In the genomic region with DNA sequence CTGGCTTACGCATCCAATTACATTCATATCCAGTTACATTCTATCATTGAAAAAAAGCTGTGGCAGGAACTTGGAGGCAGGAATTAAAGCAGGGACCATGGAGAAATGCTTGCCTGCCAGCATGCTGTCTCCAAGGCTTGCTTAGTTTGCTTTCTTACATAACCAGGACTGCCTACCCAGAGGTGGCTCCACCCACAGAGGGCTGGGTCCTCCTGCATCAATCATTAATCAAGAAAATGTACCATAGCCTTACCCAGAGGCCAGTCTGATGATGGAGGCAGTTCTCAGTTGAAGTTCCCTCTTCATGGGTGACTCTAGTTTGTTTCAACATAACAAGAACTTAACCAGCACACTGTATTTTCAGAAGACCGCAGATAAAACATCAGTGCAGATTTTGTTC, we compare ENCODE assay signal across 17 mouse cellular contexts. TPM values are rescaled to one million over a fixed set of nuclear protein-coding genes. Genes with fewer than 3 reads are reported as not detected.
DNase-seq lines count a peak whose midpoint lies in the region; ATAC-seq and TF ChIP-seq lines count a peak whose summit lies in the region.
"Had no signal": no experiment of that assay in that cellular context is flagged by ENCODE, and none has a peak within 500 bp of the region (broad histone marks: within the 10 kb centered on the region; RNA-seq: fewer than 3 reads in every experiment).

No protein-coding gene starts in this region.

- no peak overlapping the region for H3K27ac ChIP-seq in intestine, embryonic 16.5 days (ENCODE audit: low read length)
- no peak overlapping the region for H3K27ac ChIP-seq in heart, adult 2 months
- H3K27ac ChIP-seq: forebrain, embryonic 12.5 days; hindbrain, postnatal 0 days; limb, embryonic 13.5 days had no signal

- no peak overlapping the region for H3K4me3 ChIP-seq in intestine, embryonic 16.5 days (ENCODE audit: low read length)
- no peak overlapping the region for H3K4me3 ChIP-seq in heart, adult 2 months
- H3K4me3 ChIP-seq: forebrain, embryonic 12.5 days; heart, embryonic 12.5 days; limb, embryonic 13.5 days; megakaryocyte, embryonic 14.5 days had no signal

- H3K27me3 ChIP-seq in intestine, embryonic 16.5 days (replicated peaks; ENCODE audit: control insufficient read depth, insufficient read depth, low read length) = no peaks in the 10 kb centered on the region
- H3K27me3 ChIP-seq in heart, adult 2 months (ENCODE audit: control insufficient read depth, insufficient read depth, low read length) = no peaks in the 10 kb centered on the region
- H3K27me3 ChIP-seq: forebrain, embryonic 12.5 days; heart, embryonic 12.5 days; limb, embryonic 13.5 days; megakaryocyte, embryonic 14.5 days had no signal

- DNase-seq in kidney, adult 8-10 months = peak; percentile 47 to 64
- peak; percentile 59 to 67 for DNase-seq in kidney, postnatal 36 days
- no peak for DNase-seq in heart, adult 2 months
- DNase-seq in urinary bladder, postnatal 25 days (ENCODE audit: low spot score) = no peak
- no peak for DNase-seq in right cerebral cortex, postnatal 14 days
- DNase-seq: cerebellum, postnatal 10 days; heart, postnatal 36 days; thymus, postnatal 25 days had no signal

- peak; percentile 91 for ATAC-seq in intestine, embryonic 16.5 days
- ATAC-seq in megakaryocyte progenitor cell, adult 5-6 weeks (replicated peaks; ENCODE audit: poor library complexity) = peak; percentile 44; the same call in 1 of the 2 replicates
- ATAC-seq: hindbrain, postnatal 0 days; lung, postnatal 0 days had no signal

- no peak for TF ChIP-seq EP300 in heart, adult 2 months (IDR thresholded peaks at IDR 0.05; ENCODE audit: insufficient read depth, low read depth, low read length)

- intact Hi-C loops in heart, adult 2 months (cut with DNase I) = no loop called here

- H3K4me1 ChIP-seq in intestine, embryonic 16.5 days (ENCODE audit: control insufficient read depth, insufficient read depth, low read length) = no peaks in the 10 kb centered on the region
- H3K4me1 ChIP-seq in heart, adult 2 months (ENCODE audit: control insufficient read depth, insufficient read depth, low read length) = no peaks in the 10 kb centered on the region
- H3K4me1 ChIP-seq: forebrain, embryonic 12.5 days; heart, embryonic 12.5 days; limb, embryonic 13.5 days; megakaryocyte, embryonic 14.5 days had no signal

- no peaks in the 10 kb centered on the region for H3K9me3 ChIP-seq in intestine, embryonic 16.5 days (ENCODE audit: control insufficient read depth, low read length)
- H3K9me3 ChIP-seq: forebrain, embryonic 12.5 days; G1E; heart, embryonic 12.5 days; limb, embryonic 13.5 days; megakaryocyte, embryonic 14.5 days had no signal

- H3K36me3 ChIP-seq in intestine, embryonic 16.5 days (ENCODE audit: control insufficient read depth, insufficient read depth, low read length) = peaks cover 3% of the 10 kb centered on the region; the same call in 1 of the 2 replicates
- H3K36me3 ChIP-seq in heart, adult 2 months (ENCODE audit: control insufficient read depth, insufficient read depth, low read length) = no peaks in the 10 kb centered on the region

- no peak overlapping the region for H3K9ac ChIP-seq in intestine, embryonic 16.5 days (ENCODE audit: low read depth, low read length)
- H3K9ac ChIP-seq in heart, adult 2 months (ENCODE audit: low read depth, low read length) = no peak overlapping the region
- H3K9ac ChIP-seq: forebrain, embryonic 12.5 days; heart, embryonic 12.5 days; limb, embryonic 13.5 days had no signal

- no peak for TF ChIP-seq POLR2A in heart, adult 2 months (IDR thresholded peaks at IDR 0.05; ENCODE audit: insufficient read depth, low read depth, low read length)

- WGBS in intestine, embryonic 16.5 days = 94% methylated on average over 2 of the region's 2 CpGs
- 95% methylated on average over 2 of the region's 2 CpGs for WGBS in heart, adult 2 months

- TF ChIP-seq CTCF in heart, adult 2 months (IDR thresholded peaks at IDR 0.05) = no peak

- no peaks in the 10 kb centered on the region for H3K79me2 ChIP-seq in heart, adult 2 months (replicated peaks; ENCODE audit: control insufficient read depth, insufficient read depth, low read length)

- no peak overlapping the region for H3K4me2 ChIP-seq in intestine, embryonic 16.5 days (ENCODE audit: low read depth, low read length)
- H3K4me2 ChIP-seq: forebrain, embryonic 12.5 days; heart, embryonic 12.5 days; limb, embryonic 13.5 days had no signal

RNA-seq across cellular contexts. Expression of a gene that starts 36.0 kb away (rescaled TPM):
- polyA plus RNA-seq in intestine, embryonic 16.5 days (2015; fragmentation: Nextera tagmentation; extraction: Ambion mirVana) = 1.8 and 1.9 TPM in 2 replicates
- not detected in 2 replicates for total RNA-seq in megakaryocyte progenitor cell, adult 5-6 weeks (2015)
- not detected in 2 replicates for total RNA-seq in megakaryocyte progenitor cell, adult 5-6 weeks (2017)
- total RNA-seq in heart, adult 2 months (2021) = under 1 TPM in 1 of 2 experiments, not detected in 1; 0.23 TPM
- 0.21 and 0.32 TPM in 2 replicates for polyA plus RNA-seq in heart, adult 2 months (2012; rRNA removed)
- polyA plus RNA-seq: G1E had no signal

RNA-seq across cellular contexts. Expression of a gene that starts 44.3 kb away (rescaled TPM):
- 20.1 and 20.2 TPM in 2 replicates for polyA plus RNA-seq in intestine, embryonic 16.5 days (2015; fragmentation: Nextera tagmentation; extraction: Ambion mirVana)
- 68.9 and 72.7 TPM in 2 replicates for total RNA-seq in megakaryocyte progenitor cell, adult 5-6 weeks (2015)
- total RNA-seq in megakaryocyte progenitor cell, adult 5-6 weeks (2017) = 139 and 142 TPM in 2 replicates
- 1 to 10 TPM; 1.9 to 2.4 TPM for total RNA-seq in heart, adult 2 months (2021)
- polyA plus RNA-seq in heart, adult 2 months (2012; rRNA removed) = 0.55 and 1.2 TPM in 2 replicates

Comparison
In these comparisons a context has a peak if more than half of its experiments do, and no peak if none do; other contexts are left out.
1. DNase-seq: peak in kidney, adult 8-10 months (2 of 2) and kidney, postnatal 36 days (2 of 2); none in heart, adult 2 months (0 of 2), urinary bladder, postnatal 25 days (single experiment) and right cerebral cortex, postnatal 14 days (single experiment).
2. RNA of a gene that starts 44.3 kb away (total RNA-seq): 68.9 to 142 TPM in megakaryocyte progenitor cell, adult 5-6 weeks; 1.9 to 2.4 TPM in heart, adult 2 months; every median in the first group is over 10 times any median in the second.